Mouse (Mus musculus): ENCODE measurements around the gene Slc37a4. TPM values are rescaled to one million over a fixed set of nuclear protein-coding genes. Genes with fewer than 3 reads are reported as not detected.

The Slc37a4 gene
- total and polyA plus RNA-seq, 2 experiments from 2014 or later = 35.1 to 83.8 TPM

GRCm38 (mm10) chr9:44450387-44450786 is 53.7 kb downstream of the Slc37a4 start:
- H3K4me2 ChIP-seq (ENCODE audit: low read depth, low read length) = no peak overlapping the region
- no peak overlapping the region for H3K9ac ChIP-seq (replicated peaks; ENCODE audit: low read depth, low read length)
- no peak overlapping the region for H3K27ac ChIP-seq (ENCODE audit: low read depth)
- ATAC-seq (ENCODE audit: insufficient read depth, low read depth) (no peak), DNase-seq (ENCODE audit: low spot score) (no peak)
- H3K4me3 ChIP-seq (ENCODE audit: low read depth, low read length) = no peak overlapping the region
- H3K36me3 ChIP-seq (replicated peaks; ENCODE audit: control insufficient read depth, insufficient read depth, low read length) = no peaks in the 10 kb centered on the region
- H3K9me3 ChIP-seq (replicated peaks; ENCODE audit: control insufficient read depth, low read length) = no peaks in the 10 kb centered on the region
- H3K27me3 ChIP-seq (ENCODE audit: control insufficient read depth, insufficient read depth, low read length) = peaks cover 15% of the 10 kb centered on the region
- H3K4me1 ChIP-seq (ENCODE audit: control insufficient read depth, insufficient read depth) = no peaks in the 10 kb centered on the region
- peak; percentile 26 for TF ChIP-seq CTCF (IDR thresholded peaks at IDR 0.05; ENCODE audit: low read depth)
- no peak for TF ChIP-seq EP300 (IDR thresholded peaks at IDR 0.05; ENCODE audit: low read depth)

Small RNA genes lying within 50 kb of the gene (microRNA-seq; reads per million reads assigned to microRNA genes)
- gene Mir7085 = not detected

Other genes with a start within 250 kb of the Slc37a4 start
- gene Cbl, start 162.8 kb upstream of the Slc37a4 start, total RNA-seq (2014; rRNA removed; ENCODE audit: low replicate concordance) = 17.6 and 18.6 TPM in 2 replicates
- 4.3 and 5.2 TPM in 2 replicates for gene Cbl, start 162.8 kb upstream of the Slc37a4 start, polyA plus RNA-seq (2015; fragmentation: Nextera tagmentation; extraction: Ambion mirVana)
- gene Ccdc153, start 156.2 kb upstream of the Slc37a4 start, total RNA-seq (2014; rRNA removed; ENCODE audit: low replicate concordance) = not detected in 2 replicates
- 2.0 TPM in 1 of 2 replicates, not detected in the other for gene Ccdc153, start 156.2 kb upstream of the Slc37a4 start, polyA plus RNA-seq (2015; fragmentation: Nextera tagmentation; extraction: Ambion mirVana)
- gene Pdzd3, start 145.4 kb upstream of the Slc37a4 start, total RNA-seq (2014; rRNA removed; ENCODE audit: low replicate concordance) = not detected in 2 replicates
- 0.07 and 0.10 TPM in 2 replicates for gene Pdzd3, start 145.4 kb upstream of the Slc37a4 start, polyA plus RNA-seq (2015; fragmentation: Nextera tagmentation; extraction: Ambion mirVana)
- 10.4 and 15.4 TPM in 2 replicates for gene Nlrx1, start 128.3 kb upstream of the Slc37a4 start, total RNA-seq (2014; rRNA removed; ENCODE audit: low replicate concordance)
- 8.9 and 10.2 TPM in 2 replicates for gene Nlrx1, start 128.3 kb upstream of the Slc37a4 start, polyA plus RNA-seq (2015; fragmentation: Nextera tagmentation; extraction: Ambion mirVana)
- gene Abcg4, start 108.2 kb upstream of the Slc37a4 start, total RNA-seq (2014; rRNA removed; ENCODE audit: low replicate concordance) = 1.7 and 2.1 TPM in 2 replicates
- gene Abcg4, start 108.2 kb upstream of the Slc37a4 start, polyA plus RNA-seq (2015; fragmentation: Nextera tagmentation; extraction: Ambion mirVana) = 0.49 and 0.69 TPM in 2 replicates
- 14.8 and 26.3 TPM in 2 replicates for gene Hinfp, start 91.2 kb upstream of the Slc37a4 start, total RNA-seq (2014; rRNA removed; ENCODE audit: low replicate concordance)
- 7.6 and 9.4 TPM in 2 replicates for gene Hinfp, start 91.2 kb upstream of the Slc37a4 start, polyA plus RNA-seq (2015; fragmentation: Nextera tagmentation; extraction: Ambion mirVana)
- 14.5 and 16.8 TPM in 2 replicates for gene C2cd2l, start 76.6 kb upstream of the Slc37a4 start, total RNA-seq (2014; rRNA removed; ENCODE audit: low replicate concordance)
- 4.7 and 5.0 TPM in 2 replicates for gene C2cd2l, start 76.6 kb upstream of the Slc37a4 start, polyA plus RNA-seq (2015; fragmentation: Nextera tagmentation; extraction: Ambion mirVana)
- gene Dpagt1, start 70.8 kb upstream of the Slc37a4 start, total RNA-seq (2014; rRNA removed; ENCODE audit: low replicate concordance) = 27.6 and 33.3 TPM in 2 replicates
- 24.5 and 25.2 TPM in 2 replicates for gene Dpagt1, start 70.8 kb upstream of the Slc37a4 start, polyA plus RNA-seq (2015; fragmentation: Nextera tagmentation; extraction: Ambion mirVana)
- gene H2afx, start 62.2 kb upstream of the Slc37a4 start, total RNA-seq (2014; rRNA removed; ENCODE audit: low replicate concordance) = 285 and 447 TPM in 2 replicates
- 69.3 and 71.2 TPM in 2 replicates for gene H2afx, start 62.2 kb upstream of the Slc37a4 start, polyA plus RNA-seq (2015; fragmentation: Nextera tagmentation; extraction: Ambion mirVana)
- gene Hmbs, start 52.6 kb upstream of the Slc37a4 start, total RNA-seq (2014; rRNA removed; ENCODE audit: low replicate concordance) = 61.5 and 96.3 TPM in 2 replicates
- gene Hmbs, start 52.6 kb upstream of the Slc37a4 start, polyA plus RNA-seq (2015; fragmentation: Nextera tagmentation; extraction: Ambion mirVana) = 81.3 and 84.0 TPM in 2 replicates
- gene Vps11, start 35.2 kb upstream of the Slc37a4 start, total RNA-seq (2014; rRNA removed; ENCODE audit: low replicate concordance) = 25.0 and 27.8 TPM in 2 replicates
- 17.7 TPM in 2 replicates for gene Vps11, start 35.2 kb upstream of the Slc37a4 start, polyA plus RNA-seq (2015; fragmentation: Nextera tagmentation; extraction: Ambion mirVana)
- gene Hyou1, start 17.4 kb upstream of the Slc37a4 start, total RNA-seq (2014; rRNA removed; ENCODE audit: low replicate concordance) = 35.5 and 37.8 TPM in 2 replicates
- gene Hyou1, start 17.4 kb upstream of the Slc37a4 start, polyA plus RNA-seq (2015; fragmentation: Nextera tagmentation; extraction: Ambion mirVana) = 5.4 and 5.9 TPM in 2 replicates
- gene Rps25, start 10.3 kb downstream of the Slc37a4 start, total RNA-seq (2014; rRNA removed; ENCODE audit: low replicate concordance) = 302 and 464 TPM in 2 replicates
- gene Rps25, start 10.3 kb downstream of the Slc37a4 start, polyA plus RNA-seq (2015; fragmentation: Nextera tagmentation; extraction: Ambion mirVana) = 1,421 and 1,578 TPM in 2 replicates
- 30.8 and 58.4 TPM in 2 replicates for gene Trappc4, start 10.7 kb downstream of the Slc37a4 start, total RNA-seq (2014; rRNA removed; ENCODE audit: low replicate concordance)
- 72.5 and 79.0 TPM in 2 replicates for gene Trappc4, start 10.7 kb downstream of the Slc37a4 start, polyA plus RNA-seq (2015; fragmentation: Nextera tagmentation; extraction: Ambion mirVana)
- 13.7 and 45.1 TPM in 2 replicates for gene Ccdc84, start 21.7 kb downstream of the Slc37a4 start, total RNA-seq (2014; rRNA removed; ENCODE audit: low replicate concordance)
- gene Ccdc84, start 21.7 kb downstream of the Slc37a4 start, polyA plus RNA-seq (2015; fragmentation: Nextera tagmentation; extraction: Ambion mirVana) = 17.2 and 17.7 TPM in 2 replicates
- not detected in 2 replicates for gene Foxr1, start 44.3 kb downstream of the Slc37a4 start, total RNA-seq (2014; rRNA removed; ENCODE audit: low replicate concordance)
- not detected in 2 replicates for gene Foxr1, start 44.3 kb downstream of the Slc37a4 start, polyA plus RNA-seq (2015; fragmentation: Nextera tagmentation; extraction: Ambion mirVana)
- 18.0 TPM in 1 of 2 replicates, not detected in the other for gene Upk2, start 58.1 kb downstream of the Slc37a4 start, total RNA-seq (2014; rRNA removed; ENCODE audit: low replicate concordance)
- not detected in 2 replicates for gene Upk2, start 58.1 kb downstream of the Slc37a4 start, polyA plus RNA-seq (2015; fragmentation: Nextera tagmentation; extraction: Ambion mirVana)
- 12.4 and 33.9 TPM in 2 replicates for gene Bcl9l, start 86.0 kb downstream of the Slc37a4 start, total RNA-seq (2014; rRNA removed; ENCODE audit: low replicate concordance)
- gene Bcl9l, start 86.0 kb downstream of the Slc37a4 start, polyA plus RNA-seq (2015; fragmentation: Nextera tagmentation; extraction: Ambion mirVana) = 4.4 and 5.2 TPM in 2 replicates
- not detected in 2 replicates for gene Cxcr5, start 165.0 kb downstream of the Slc37a4 start, total RNA-seq (2014; rRNA removed; ENCODE audit: low replicate concordance)
- gene Cxcr5, start 165.0 kb downstream of the Slc37a4 start, polyA plus RNA-seq (2015; fragmentation: Nextera tagmentation; extraction: Ambion mirVana) = not detected in 2 replicates
- gene Ddx6, start 208.0 kb downstream of the Slc37a4 start, total RNA-seq (2014; rRNA removed; ENCODE audit: low replicate concordance) = 30.9 and 33.9 TPM in 2 replicates
- 10.5 and 11.0 TPM in 2 replicates for gene Ddx6, start 208.0 kb downstream of the Slc37a4 start, polyA plus RNA-seq (2015; fragmentation: Nextera tagmentation; extraction: Ambion mirVana)

Measured in heart, postnatal 0 days (tissue).